Mouse (Mus musculus) MN1 (cell line): ENCODE results near the gene Socs4.

ENCODE experiments used
- DNase-seq: peaks from one replicate; pipeline ENCODE4 v3.0.0-alpha.2; 2016; ENCODE audit warnings: low spot score

Gene Socs4

DNA sequence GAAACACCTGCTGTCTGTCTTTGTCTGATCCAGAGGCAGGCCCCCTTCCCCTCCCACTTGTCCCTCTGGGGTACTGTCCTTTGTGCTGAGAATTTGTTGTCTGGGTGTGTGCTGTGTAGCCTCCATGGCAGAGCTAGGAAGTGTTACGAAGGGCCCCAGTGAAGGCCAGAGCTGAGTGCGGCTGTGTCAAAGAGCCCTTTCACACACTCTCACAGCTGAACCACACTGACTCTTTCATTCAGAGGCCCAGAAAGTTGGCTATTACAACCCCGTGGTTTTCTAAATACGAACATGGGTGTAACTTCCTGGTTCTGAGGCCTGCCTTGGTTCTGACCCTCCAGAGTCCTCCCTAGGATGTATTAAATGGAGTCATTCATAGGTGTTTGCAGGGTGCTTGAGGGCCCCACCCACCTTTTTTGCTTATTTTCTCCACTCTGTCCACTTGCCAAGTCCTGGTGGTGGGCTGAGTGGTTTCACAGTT is 65.1 kb downstream of the Socs4 start:
- DNase-seq, result no peak
